Mouse (Mus musculus): ENCODE measurements around the gene Olfr92. TPM values are rescaled to one million over a fixed set of nuclear protein-coding genes. Genes with fewer than 3 reads are reported as not detected.

Gene Olfr92
- total RNA-seq, 2 experiments from 2014 or later, result not detected

DNA sequence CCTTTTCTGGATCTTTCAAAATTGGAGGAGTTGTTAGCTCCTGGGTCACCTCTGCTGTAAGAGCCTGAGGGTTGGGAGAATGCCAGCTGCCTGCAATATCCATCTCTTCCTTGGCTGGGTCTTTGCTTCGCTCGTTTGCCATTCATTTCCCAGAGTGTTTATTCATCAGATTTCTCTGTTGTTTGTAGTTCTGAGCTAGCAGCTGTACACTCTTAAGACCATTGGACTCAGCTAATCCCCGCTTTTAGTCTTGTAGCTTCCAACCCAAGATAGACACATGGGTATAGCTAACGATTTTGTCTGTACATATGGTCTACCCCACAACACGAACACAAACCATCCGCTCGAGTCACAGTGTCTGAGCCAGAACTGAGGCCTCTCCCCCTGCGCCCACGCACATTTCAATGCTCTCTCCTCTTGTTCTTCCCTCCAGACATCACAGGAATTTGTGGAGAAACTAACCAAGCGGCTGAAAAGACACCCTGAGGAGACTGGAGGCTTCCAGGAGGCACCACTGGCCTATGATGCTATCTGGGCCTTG lies 57.7 kb downstream of the Olfr92 start:
- DNase-seq, result no peak

DNA sequence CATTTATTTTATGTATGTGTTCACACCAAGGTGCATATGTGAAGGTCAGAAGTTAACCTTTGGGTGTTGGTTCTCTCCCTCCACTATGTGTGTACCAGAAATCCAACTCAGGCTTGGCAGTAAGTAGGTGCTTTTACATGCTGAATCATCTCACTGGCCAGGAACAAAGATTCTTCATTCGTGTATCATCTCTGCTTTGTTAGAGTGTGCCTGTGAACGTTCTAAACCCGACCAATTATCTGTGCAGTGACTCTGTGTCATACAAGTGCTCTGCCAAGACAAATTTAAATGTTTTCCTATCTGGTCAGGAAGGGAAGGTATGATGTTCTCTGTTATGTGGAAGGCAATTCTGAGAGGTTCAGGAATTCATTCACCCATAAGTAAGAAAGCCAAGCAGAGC lies 58.5 kb downstream of the Olfr92 start:
- DNase-seq, result no peak

Other genes with a start within 250 kb of the Olfr92 start
- gene Trim40, start 230.0 kb downstream of the Olfr92 start, total RNA-seq (2021), result under 1 TPM; 0.23 to 0.40 TPM
- not detected for gene Trim31, start 222.0 kb downstream of the Olfr92 start, total RNA-seq (2021)
- gene Rnf39, start 177.2 kb downstream of the Olfr92 start, total RNA-seq (2021), result under 1 TPM in 1 of 2 experiments, not detected in 1; 0.16 TPM
- 100 to 1,000 TPM in 1 of 2 experiments, 10 to 100 TPM in 1; 91.8 to 102 TPM for gene Ppp1r11, start 168.3 kb downstream of the Olfr92 start, total RNA-seq (2021)
- gene Znrd1, start 161.5 kb downstream of the Olfr92 start, total RNA-seq (2021), result 10 to 100 TPM; 44.2 to 45.0 TPM
- gene Znrd1as, start 161.5 kb downstream of the Olfr92 start, total RNA-seq (2021), result 10 to 100 TPM in 1 of 2 experiments, 1 to 10 TPM in 1; 9.0 to 13.6 TPM
- not detected for gene 2410137M14Rik, start 138.9 kb downstream of the Olfr92 start, total RNA-seq (2021)
- not detected for gene H2-M5, start 130.6 kb downstream of the Olfr92 start, total RNA-seq (2021)
- gene Zfp57, start 118.9 kb downstream of the Olfr92 start, total RNA-seq (2021), result 1 to 10 TPM; 1.5 to 3.3 TPM
- not detected for gene Mog, start 96.7 kb downstream of the Olfr92 start, total RNA-seq (2021)
- 10 to 100 TPM; 23.7 to 26.4 TPM for gene Gabbr1, start 74.1 kb downstream of the Olfr92 start, total RNA-seq (2021)
- not detected for gene Olfr90, start 31.6 kb downstream of the Olfr92 start, total RNA-seq (2021)
- not detected for gene Olfr91, start 21.8 kb downstream of the Olfr92 start, total RNA-seq (2021)
- gene Olfr93, start 41.4 kb upstream of the Olfr92 start, total RNA-seq (2021), result not detected
- gene Ubd, start 73.8 kb upstream of the Olfr92 start, total RNA-seq (2021), result under 1 TPM in 1 of 2 experiments, not detected in 1; 0.56 TPM
- gene Olfr94, start 80.9 kb upstream of the Olfr92 start, total RNA-seq (2021), result not detected
- not detected for gene Olfr95, start 93.0 kb upstream of the Olfr92 start, total RNA-seq (2021)
- gene Olfr96, start 100.1 kb upstream of the Olfr92 start, total RNA-seq (2021), result not detected
- gene Olfr97, start 117.2 kb upstream of the Olfr92 start, total RNA-seq (2021), result not detected
- not detected for gene Olfr98, start 143.7 kb upstream of the Olfr92 start, total RNA-seq (2021)
- gene H2-M3, start 150.1 kb upstream of the Olfr92 start, total RNA-seq (2021), result 1 to 10 TPM; 3.8 to 5.3 TPM
- gene Olfr99, start 163.4 kb upstream of the Olfr92 start, total RNA-seq (2021), result not detected
- not detected for gene Olfr101, start 184.2 kb upstream of the Olfr92 start, total RNA-seq (2021)
- not detected for gene Olfr102, start 197.0 kb upstream of the Olfr92 start, total RNA-seq (2021)
- gene Olfr103, start 219.6 kb upstream of the Olfr92 start, total RNA-seq (2021), result not detected
- gene Olfr104-ps, start 239.5 kb upstream of the Olfr92 start, total RNA-seq (2021), result not detected